Mouse (Mus musculus) cerebellum, adult 9-10 months (tissue): ENCODE measurements at regions not wholly inside any gene's neighbourhood (a gene's known extent, or its start where the extent isn't known, plus 50 kb on each side); places are given as distances from the start of the nearest gene placed in this dataset.
"Not testable (repeated sequence)": the region's sequence is repeated elsewhere in the genome, so short reads cannot be mapped to it uniquely, and the experiment has no call there.

ENCODE experiments used
- DNase-seq: peaks from one replicate; pipeline ENCODE4 v3.0.0; 2022

GRCm38 (mm10) chr4:97509576-97509975 is 263.0 kb upstream of the Nfia start:
- DNase-seq = no peak

DNA sequence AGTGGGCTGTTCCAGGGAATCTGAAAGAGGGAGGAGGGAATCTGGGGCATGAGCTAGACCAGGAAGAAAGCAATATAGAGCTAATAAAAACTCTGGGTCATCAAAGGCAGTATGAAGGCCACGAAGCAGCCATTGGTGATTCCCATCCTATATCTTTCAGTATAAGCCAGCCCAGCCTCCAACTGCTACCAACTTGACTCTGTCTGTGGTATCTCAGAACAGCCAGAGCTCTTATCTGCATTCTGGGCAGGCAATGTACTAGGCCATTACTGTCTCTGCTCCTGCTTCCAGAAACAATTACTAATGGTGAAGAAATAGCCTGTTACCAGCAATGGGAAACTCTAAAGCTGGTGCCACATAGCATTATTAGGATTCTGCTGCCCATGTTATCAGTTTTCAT is 266.8 kb upstream of the Nfia start:
- no peak for DNase-seq

- no peak for DNase-seq
Measured at GRCm38 (mm10) chr4:97491248-97491804, 281.2 kb upstream of the Nfia start.

DNA sequence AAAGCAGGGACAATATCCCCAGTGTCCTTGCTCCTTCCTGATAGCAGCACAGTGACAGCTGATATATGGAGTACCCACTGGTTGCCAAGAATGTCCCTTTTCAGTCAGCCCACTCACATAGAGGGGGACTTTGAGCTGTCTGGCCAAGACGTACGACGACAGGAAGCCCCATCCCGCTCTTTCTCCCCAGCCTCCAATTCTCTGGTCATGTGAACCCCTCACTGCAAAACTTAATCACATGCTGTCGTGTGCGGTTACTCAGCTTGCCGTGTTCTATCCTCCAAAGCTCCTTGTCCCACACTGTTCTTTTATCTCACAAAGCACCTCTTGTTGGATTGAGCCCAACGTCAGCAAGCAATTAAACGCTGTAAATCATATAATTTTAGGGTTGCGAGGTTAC is 286.2 kb upstream of the Nfia start:
- no peak for DNase-seq

DNA sequence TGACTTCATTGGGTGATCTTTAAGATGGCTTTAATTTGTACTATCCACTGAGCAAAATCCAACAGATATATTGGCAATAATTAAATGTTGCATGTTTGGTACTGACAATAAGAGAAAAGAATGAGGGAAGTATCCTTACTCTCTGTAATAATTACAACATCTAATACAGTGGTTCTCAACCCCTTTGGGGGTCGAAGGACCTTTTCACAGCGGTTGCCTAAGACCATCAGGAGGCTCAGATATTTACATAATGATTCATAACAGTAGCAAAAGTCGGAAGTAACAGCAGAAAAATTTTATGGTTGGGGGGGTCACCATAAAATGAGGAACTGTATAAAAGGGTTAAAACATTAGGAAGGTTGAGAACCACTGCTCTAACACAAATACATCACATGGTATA is 287.3 kb upstream of the Nfia start:
- no peak for DNase-seq

DNA sequence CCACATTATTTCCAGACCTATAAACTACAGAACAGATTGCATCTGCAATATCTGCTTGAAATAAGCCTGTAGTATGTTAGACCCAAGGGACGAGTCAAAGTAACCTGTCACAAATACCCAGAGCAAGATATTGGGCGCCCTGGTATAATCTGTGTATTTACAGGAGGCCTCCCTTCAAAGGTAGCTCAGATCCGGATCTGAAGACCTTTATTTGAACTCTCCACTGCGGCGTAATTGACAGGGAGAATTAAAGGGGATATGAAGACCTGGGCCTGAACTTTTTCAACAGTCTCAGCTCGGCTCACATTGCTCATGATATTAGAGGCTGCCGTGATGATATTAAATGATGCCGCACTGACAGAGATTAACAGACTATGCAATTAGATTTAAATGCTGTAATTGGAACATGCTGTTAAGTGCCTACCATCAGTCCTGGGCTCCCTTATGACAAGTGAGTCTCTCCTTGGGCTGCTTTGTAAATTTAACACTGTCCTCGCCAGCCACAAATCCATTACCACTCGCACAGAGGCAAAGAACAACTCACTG is 289.8 kb upstream of the Nfia start:
- DNase-seq = no peak

DNA sequence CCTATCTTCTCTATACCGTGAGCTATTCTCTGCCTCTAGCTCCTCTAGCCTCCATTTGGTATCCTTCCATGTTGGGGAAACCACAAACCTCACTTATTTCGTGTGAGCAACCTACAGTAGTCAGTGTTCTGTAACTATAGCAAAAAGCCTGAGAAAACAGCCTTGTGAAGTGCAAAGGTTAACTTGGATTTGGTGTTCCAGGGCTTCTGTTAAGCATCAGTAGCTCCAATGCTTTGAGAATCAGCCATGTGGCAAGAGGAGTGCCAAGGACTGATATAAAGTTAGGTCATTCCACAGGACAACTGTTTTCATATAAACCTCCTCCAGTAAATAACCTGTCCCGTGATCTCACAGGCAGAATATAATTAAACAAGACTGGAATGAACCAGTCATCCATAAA is 290.7 kb upstream of the Nfia start:
- DNase-seq = no peak

DNA sequence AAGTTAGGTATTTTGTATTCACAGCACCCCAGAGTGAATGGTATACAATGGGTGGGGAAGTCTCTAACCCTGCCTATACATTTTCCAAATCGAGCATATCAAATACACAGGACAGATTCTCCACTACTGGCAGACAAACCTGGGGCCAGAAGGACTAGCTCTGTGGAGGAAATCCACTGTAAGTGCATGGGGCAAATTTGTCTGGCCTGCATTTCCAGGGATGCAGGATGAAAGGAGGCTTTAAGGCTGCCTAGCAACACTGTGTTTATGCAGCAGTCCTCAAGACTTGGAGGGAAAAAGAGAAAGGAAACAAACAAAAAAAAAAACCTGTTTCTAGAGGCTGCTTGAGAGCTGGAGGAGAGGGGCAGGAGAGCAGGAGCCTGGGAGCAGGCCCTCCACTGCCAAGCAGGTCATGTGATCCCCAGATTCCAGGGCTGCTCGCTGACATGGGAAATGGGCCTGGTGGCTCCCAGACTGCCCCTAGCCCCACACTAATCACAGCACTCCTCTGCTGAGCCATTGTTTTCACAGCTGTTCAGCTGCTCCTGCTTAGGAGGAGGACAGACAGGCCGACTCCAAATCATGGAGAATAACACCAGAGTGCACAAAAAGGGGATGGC is 293.7 kb upstream of the Gm10192 start:
- no peak for DNase-seq

GRCm38 (mm10) chr4:97473492-97473891 is 290.5 kb upstream of the Gm10192 start:
- DNase-seq = not testable (repeated sequence)

DNA sequence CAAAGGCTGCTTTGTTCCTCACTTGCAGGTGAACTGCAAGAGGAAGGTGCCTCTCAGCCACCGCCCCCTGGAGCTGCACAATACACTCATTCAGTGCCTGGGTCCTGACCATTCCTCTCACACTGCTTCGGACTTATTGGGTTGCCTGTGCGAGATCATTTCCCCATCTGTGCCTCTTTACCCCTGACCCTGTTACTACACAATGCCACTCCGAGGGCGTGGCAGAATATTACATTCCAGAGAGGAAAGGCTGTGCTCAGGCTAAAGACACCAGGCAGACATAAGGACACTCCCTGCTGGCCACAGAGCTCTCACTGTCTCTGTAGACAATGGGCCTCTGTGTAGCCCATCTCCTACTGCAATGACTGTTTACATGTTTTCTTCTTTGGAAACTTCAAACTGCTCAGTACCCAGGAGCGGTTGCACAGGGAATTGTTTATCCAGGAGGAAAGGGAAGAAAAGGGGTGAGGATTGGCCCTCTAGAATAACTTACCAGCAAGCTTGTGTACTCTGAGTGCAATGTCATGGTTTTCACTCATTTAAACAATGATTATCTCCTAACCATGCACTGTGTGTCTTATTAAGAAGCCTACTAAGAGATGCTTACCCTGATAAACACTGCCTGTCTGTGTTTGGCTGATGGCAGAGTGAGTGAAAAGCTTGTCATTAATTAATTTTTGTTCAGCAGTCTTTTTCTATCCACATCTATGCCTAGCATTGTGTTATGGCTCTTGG is 283.1 kb upstream of the Gm10192 start:
- DNase-seq = no peak

DNA sequence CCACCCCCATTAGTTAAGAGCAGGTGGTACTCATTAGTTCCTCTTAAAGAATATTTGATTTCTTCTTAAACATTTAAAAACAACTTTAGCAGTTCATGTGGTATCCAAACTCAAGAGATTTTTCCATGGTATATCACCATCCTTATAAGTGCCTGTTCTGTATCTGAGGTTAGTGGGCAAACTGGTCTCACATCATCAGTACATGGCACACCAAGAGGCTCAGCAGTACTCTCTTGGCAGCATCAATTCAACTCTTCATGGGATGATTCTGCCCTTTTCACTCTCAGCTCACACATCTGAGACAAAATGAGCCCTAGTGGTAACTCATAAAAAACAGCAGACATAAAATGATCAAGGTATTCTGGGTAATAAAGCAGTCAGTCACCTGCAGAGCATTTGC is 282.6 kb upstream of the Gm10192 start:
- no peak for DNase-seq

GRCm38 (mm10) chr4:97461177-97461576 is 278.2 kb upstream of the Gm10192 start:
- no peak for DNase-seq

DNA sequence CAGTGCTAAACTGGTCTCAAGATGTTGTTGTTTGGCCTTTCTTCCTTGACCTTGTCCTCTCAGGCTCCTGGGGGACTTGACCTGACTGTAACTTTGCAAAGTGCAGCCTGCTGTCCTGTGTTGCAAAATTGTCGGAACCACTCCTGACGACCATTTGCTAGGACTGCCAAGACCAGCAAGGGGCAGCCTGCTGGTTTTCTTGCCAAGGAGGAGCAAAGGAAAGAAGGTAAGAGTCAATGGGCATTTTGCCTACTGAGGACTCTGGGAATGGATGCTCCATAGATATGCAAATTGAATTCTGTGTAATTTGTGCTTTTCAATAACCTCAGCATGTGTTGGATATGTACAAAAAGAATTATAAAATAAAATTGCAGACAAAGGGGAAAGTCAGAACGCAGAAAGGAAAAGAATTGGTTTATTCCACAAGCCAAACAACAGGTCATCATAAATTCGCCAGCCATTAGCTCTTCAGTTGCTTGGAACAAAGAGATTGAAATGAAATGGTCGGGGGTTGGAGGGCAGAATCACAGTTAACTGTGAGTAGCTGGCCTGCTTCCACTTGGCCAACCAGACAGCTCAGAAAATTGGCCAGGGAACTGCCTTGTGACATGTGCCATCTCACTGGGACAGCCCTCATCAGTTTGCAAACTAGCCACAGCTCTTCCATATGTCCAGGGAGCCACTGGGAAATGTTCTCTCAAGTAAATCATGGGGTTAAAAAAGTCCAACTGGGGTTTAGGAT is 256.5 kb upstream of the Gm10192 start:
- DNase-seq = peak; percentile 9

- no peak for DNase-seq
Measured at GRCm38 (mm10) chr4:97432681-97433080, 249.7 kb upstream of the Gm10192 start.

GRCm38 (mm10) chr4:97432094-97432493 is 249.1 kb upstream of the Gm10192 start:
- no peak for DNase-seq

GRCm38 (mm10) chr4:97431239-97431638 is 248.3 kb upstream of the Gm10192 start:
- DNase-seq = no peak

DNA sequence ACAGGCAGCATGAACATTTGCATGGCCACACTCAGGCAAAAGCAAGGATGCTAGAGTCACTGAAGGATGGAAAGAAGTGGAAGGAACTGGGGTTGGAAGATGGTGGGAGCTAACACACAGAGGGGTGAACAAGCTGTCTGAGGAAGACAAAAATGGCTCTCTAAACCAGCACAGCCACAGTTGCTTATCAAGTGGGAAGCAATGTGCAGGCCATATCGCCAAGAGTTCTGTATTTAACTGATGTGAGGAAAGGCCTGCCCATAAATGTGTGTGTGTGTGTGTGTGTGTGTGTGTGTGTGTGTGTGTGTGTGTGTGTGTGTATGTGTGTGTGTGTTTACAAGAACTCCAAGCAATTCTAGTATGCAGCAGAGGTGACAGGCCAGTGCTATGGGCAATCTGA is 236.9 kb upstream of the Gm10192 start:
- DNase-seq = no peak

DNA sequence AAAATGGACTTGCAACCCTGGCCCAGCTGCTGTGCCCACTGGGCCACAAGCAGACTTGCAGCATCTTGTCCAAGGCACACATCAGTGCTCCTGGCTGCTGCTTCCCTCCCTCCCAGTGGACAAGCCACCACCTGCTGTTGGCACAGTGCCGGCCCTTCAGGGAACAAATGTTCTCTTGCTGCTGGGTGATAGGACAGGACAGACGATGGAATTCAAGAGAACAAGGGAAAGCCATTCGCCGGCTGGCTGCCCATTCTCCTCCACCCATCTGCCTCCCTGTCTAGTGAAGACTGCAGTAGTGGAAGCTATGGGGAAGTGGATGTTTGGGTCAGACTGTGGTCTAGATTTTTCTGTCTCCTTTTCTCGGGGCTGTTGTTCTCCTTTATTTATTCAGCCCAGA is 235.7 kb upstream of the Gm10192 start:
- DNase-seq = peak; percentile 81

DNA sequence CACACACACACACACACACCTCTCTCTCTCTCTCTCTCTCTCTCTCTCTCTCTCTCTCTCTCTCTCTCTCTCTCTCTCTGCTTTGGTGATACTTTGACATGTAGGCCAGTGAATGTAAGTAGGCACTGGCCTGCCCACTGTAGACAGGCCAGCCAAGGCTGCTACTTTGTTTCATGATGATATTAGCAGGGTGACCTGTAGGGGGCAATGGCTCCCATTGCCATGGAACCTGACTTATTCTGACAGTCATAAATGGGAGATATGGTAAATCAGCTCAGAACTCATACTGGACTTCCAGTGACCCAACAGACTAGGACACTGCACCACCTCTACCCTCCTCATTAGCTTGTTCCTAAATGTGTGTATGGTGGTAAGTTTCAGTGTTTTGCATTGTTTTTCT is 235.0 kb upstream of the Gm10192 start:
- no peak for DNase-seq

DNA sequence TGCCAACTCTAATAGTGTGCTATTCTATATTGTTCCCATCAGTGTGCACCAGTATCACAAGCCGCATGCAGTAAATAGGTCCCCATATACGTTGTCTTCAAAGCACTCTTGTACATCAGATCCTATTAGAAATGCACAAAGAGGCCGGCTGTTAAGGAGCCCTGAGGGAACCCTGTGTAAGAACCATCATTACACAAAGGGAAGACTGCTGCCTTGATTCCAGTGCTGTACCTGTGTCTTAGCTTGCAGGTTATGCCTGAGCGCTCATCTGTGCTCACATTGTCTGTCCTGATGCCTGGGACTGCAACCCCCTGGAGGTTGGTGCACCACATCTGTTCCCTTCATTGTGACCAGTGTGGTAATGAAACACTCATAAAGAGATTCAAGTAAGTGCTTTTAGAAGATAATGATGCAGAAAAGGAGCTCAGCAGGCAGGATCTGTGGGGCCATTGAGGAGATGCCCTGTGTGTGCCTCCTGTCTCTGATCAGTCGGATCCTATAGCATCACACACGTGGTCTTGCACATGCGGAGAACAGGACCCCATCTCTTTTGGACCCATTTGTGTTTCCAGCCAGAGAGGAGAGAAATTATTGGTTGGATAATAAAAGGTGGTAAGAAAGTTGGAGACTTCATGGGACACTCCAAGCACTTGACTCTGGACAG is 225.8 kb upstream of the Gm10192 start:
- no peak for DNase-seq

- no peak for DNase-seq
Measured at GRCm38 (mm10) chr4:97394697-97395280, 211.8 kb upstream of the Gm10192 start.

- DNase-seq = no peak
Measured at GRCm38 (mm10) chr4:97381084-97381483, 198.1 kb upstream of the Gm10192 start.
